Mouse (Mus musculus) lung, postnatal 0 days (tissue): ENCODE results near the gene Prrt4. TPM values are rescaled to one million over a fixed set of nuclear protein-coding genes. Genes with fewer than 3 reads are reported as not detected.

ENCODE experiments used
- ATAC-seq: fragments of 200-750 bp; cut with Nextera tagmentation; 2 replicates; pipeline ENCODE4 v1.8.0; 2017; ENCODE audit warnings: moderate library complexity
- DNase-seq: peaks from one replicate; pipeline ENCODE4 v3.0.0-alpha.2; 2016; ENCODE audit warnings: low spot score
- H3K27ac ChIP-seq: fragments of 300-500 bp; sonication (generic); 2 replicates; pipeline ENCODE4 v1.5.1; 2014; ENCODE audit warnings: antibody characterized with exemption, mild to moderate bottlenecking, low read length, mixed read lengths
- H3K27me3 ChIP-seq: fragments of 300-500 bp; sonication (generic); replicated peaks from 2 replicates; pipeline ENCODE4 v1.6.1; 2014; ENCODE audit warnings: low read length, mixed read lengths; ENCODE audit not compliant: insufficient read depth
- H3K36me3 ChIP-seq: fragments of 300-500 bp; sonication (generic); 2 replicates; pipeline ENCODE4 v1.6.1; 2014; ENCODE audit warnings: low read length, mixed read lengths; ENCODE audit not compliant: insufficient read depth
- H3K4me1 ChIP-seq: fragments of 300-500 bp; sonication (generic); 2 replicates; pipeline ENCODE4 v1.6.1; 2014; ENCODE audit warnings: antibody characterized with exemption, low read depth, low read length, mixed read lengths; ENCODE audit not compliant: insufficient read depth
- H3K4me2 ChIP-seq: fragments of 300-500 bp; sonication (generic); replicated peaks from 2 replicates; pipeline ENCODE4 v1.6.1; 2014; ENCODE audit warnings: low read depth, mild to moderate bottlenecking, low read length, moderate library complexity, mixed read lengths
- H3K4me3 ChIP-seq: fragments of 300-500 bp; sonication (generic); 2 replicates; pipeline ENCODE4 v1.5.1; 2014; ENCODE audit warnings: low read depth, low read length
- H3K9ac ChIP-seq: fragments of 300-500 bp; sonication (generic); replicated peaks from 2 replicates; pipeline ENCODE4 v1.6.1; 2014; ENCODE audit warnings: low read depth, mild to moderate bottlenecking
- H3K9me3 ChIP-seq: fragments of 300-500 bp; sonication (generic); 2 replicates; pipeline ENCODE4 v1.6.1; 2016; ENCODE audit warnings: low read length, mixed read lengths
- CTCF ChIP-seq: IDR thresholded peaks from 2 replicates; pipeline ENCODE4 v1.5.1; 2016; ENCODE audit warnings: antibody characterized with exemption, mild to moderate bottlenecking
- EP300 ChIP-seq: IDR thresholded peaks from 2 replicates; pipeline ENCODE4 v1.6.1; 2016; ENCODE audit warnings: antibody characterized with exemption, mild to moderate bottlenecking, control low read depth
- WGBS: fragments of 180-500 bp; shearing (Covaris S2); extraction: QIAGEN DNeasy Blood & Tissue Kit; methylation state at CpG from one replicate; pipeline ENCODE4 v1.1.7; 2014; 5-methylcytosine and 5-hydroxymethylcytosine counted together
- microRNA-seq: library from miRNA; unstranded; fragments of <30 nt; microRNA quantifications from one replicate; pipeline ENCODE4, GENCODE M21; 2016
- polyA plus RNA-seq: library from polyadenylated mRNA; unstranded; fragments of >200 nt; fragmentation: Nextera tagmentation; extraction: Ambion mirVana; gene quantifications from 2 replicates; pipeline ENCODE4 v1.2.1, GENCODE M21; 2015

Gene Prrt4
- polyA plus RNA-seq, 1 experiment from 2014 or later = 2.5 TPM

DNA sequence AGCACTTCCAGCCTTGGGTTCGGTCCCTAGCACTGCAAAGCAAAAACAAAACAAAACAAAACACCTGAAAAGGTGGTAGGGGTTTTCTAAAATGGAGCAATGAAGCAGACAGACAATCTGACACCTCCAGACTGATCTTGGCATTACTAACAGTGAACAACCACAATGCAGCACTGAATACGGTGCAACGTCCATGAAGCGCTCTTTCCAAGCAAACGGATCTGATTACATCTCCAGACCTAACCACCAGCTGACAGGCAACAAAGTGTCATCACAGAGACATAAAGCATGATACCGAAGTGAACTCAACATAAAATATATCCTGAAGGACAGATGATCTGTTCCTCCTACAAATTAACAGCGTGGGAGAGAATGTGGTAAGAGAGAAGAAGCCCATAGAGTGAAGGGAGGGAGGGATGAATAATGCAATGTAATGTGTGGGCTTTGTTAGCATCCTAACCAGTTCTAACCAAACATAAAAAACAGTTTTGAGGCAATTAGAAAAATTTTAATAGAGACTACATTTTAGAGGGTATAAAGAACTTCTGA is 52.4 kb downstream of the Prrt4 start:
- Histone ChIP-seq H3K4me2 (no peak overlapping the region), H3K4me1 (no peaks in the 10 kb centered on the region), H3K27ac (no peak overlapping the region), H3K9me3 (no peaks in the 10 kb centered on the region), H3K9ac (no peak overlapping the region), H3K4me3 (no peak overlapping the region), H3K36me3 (peaks cover 9% of the 10 kb centered on the region), H3K27me3 (no peaks in the 10 kb centered on the region)
- WGBS = 92% methylated on average over 7 of the region's 7 CpGs
- no peak for DNase-seq
- ATAC-seq = no peak
- TF ChIP-seq EP300 = no peak
- TF ChIP-seq CTCF = no peak

DNA sequence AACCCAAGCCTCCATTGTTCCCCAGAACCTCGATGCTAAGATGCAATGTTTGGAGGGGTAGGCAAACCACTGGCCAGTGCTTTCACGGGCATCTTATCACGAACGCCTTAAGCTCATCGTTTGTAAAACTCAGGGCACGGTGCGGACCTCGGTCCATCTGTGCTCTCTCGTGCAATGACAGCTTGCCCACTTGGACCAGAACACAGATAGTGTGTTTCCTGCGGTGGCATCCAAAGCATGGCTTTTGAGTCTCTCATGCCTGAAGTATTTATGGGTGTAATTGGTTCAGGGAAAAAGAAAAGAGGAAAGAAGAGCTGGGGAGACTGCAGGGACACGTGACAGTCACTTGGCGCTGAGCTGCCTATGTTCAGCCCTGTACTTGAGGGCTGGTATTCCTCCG is 59.4 kb downstream of the Prrt4 start:
- Histone ChIP-seq H3K36me3 (no peaks in the 10 kb centered on the region; the same call in 1 of the 2 replicates), H3K4me2 (no peak overlapping the region), H3K4me1 (no peaks in the 10 kb centered on the region), H3K4me3 (no peak overlapping the region), H3K27me3 (no peaks in the 10 kb centered on the region), H3K27ac (no peak overlapping the region), H3K9me3 (no peaks in the 10 kb centered on the region), H3K9ac (no peak overlapping the region)
- WGBS = 81% methylated on average over 13 of the region's 13 CpGs
- ATAC-seq (no peak), DNase-seq (no peak)
- TF ChIP-seq EP300 = no peak
- TF ChIP-seq CTCF = no peak

Small RNA genes within 50 kb of the gene (microRNA-seq; reads per million reads assigned to microRNA genes)
- gene Gm24303 = not detected

Other genes starting within 250 kb of the Prrt4 start
- gene Lep, start 119.4 kb downstream of the Prrt4 start, polyA plus RNA-seq = not detected in 2 replicates
- gene Rbm28, start 14.6 kb downstream of the Prrt4 start, polyA plus RNA-seq = 16.9 and 19.1 TPM in 2 replicates
- 93.8 and 106 TPM in 2 replicates for gene Impdh1, start 36.8 kb upstream of the Prrt4 start, polyA plus RNA-seq
- gene Hilpda, start 92.9 kb upstream of the Prrt4 start, polyA plus RNA-seq = 126 and 150 TPM in 2 replicates
- gene Fam71f2, start 100.0 kb upstream of the Prrt4 start, polyA plus RNA-seq = 0.79 and 1.2 TPM in 2 replicates
- gene Fam71f1, start 139.6 kb upstream of the Prrt4 start, polyA plus RNA-seq = not detected in 2 replicates
- 232 and 238 TPM in 2 replicates for gene Calu, start 168.5 kb upstream of the Prrt4 start, polyA plus RNA-seq
- 0.30 and 0.56 TPM in 2 replicates for gene Opn1sw, start 208.9 kb upstream of the Prrt4 start, polyA plus RNA-seq
- gene Ccdc136, start 216.7 kb upstream of the Prrt4 start, polyA plus RNA-seq = 3.0 and 4.6 TPM in 2 replicates